Mouse (Mus musculus) neural tube, embryonic 15.5 days (tissue): ENCODE measurements around the gene Lingo3. TPM values are rescaled to one million over a fixed set of nuclear protein-coding genes. Genes with fewer than 3 reads are reported as not detected.

Source experiments
- ATAC-seq: fragments of 200-750 bp; cut with Nextera tagmentation; 2 replicates; pipeline ENCODE4 v1.8.0; 2017; ENCODE audit warnings: mild to moderate bottlenecking, moderate TSS enrichment, moderate library complexity; ENCODE audit not compliant: low FRiP score
- H3K27ac ChIP-seq: fragments of 300-500 bp; sonication (generic); replicated peaks from 2 replicates; pipeline ENCODE4 v1.5.1; 2015; ENCODE audit warnings: mild to moderate bottlenecking, inconsistent platforms
- H3K27me3 ChIP-seq: fragments of 300-500 bp; sonication (generic); replicated peaks from 2 replicates; pipeline ENCODE4 v1.6.1; 2015; ENCODE audit warnings: inconsistent platforms
- H3K36me3 ChIP-seq: fragments of 300-500 bp; sonication (generic); 2 replicates; pipeline ENCODE4 v1.6.1; 2015; ENCODE audit warnings: inconsistent platforms
- H3K4me1 ChIP-seq: fragments of 300-500 bp; sonication (generic); 2 replicates; pipeline ENCODE4 v1.6.1; 2015; ENCODE audit warnings: inconsistent platforms
- H3K4me2 ChIP-seq: fragments of 300-500 bp; sonication (generic); 2 replicates; pipeline ENCODE4 v1.6.1; 2015; ENCODE audit warnings: inconsistent platforms, mild to moderate bottlenecking, moderate library complexity
- H3K4me3 ChIP-seq: fragments of 300-500 bp; sonication (generic); replicated peaks from 2 replicates; pipeline ENCODE4 v1.5.1; 2015; ENCODE audit warnings: mild to moderate bottlenecking, inconsistent platforms
- H3K9ac ChIP-seq: fragments of 300-500 bp; sonication (generic); replicated peaks from 2 replicates; pipeline ENCODE4 v1.6.1; 2015; ENCODE audit warnings: mild to moderate bottlenecking, inconsistent platforms
- H3K9me3 ChIP-seq: fragments of 300-500 bp; sonication (generic); replicated peaks from 2 replicates; pipeline ENCODE4 v1.6.1; 2016; ENCODE audit warnings: inconsistent platforms
- WGBS: fragments of 180-500 bp; shearing (Covaris S2); methylation state at CpG from one replicate; pipeline ENCODE4 v1.1.7; 2015; ENCODE audit warnings: mixed read lengths; 5-methylcytosine and 5-hydroxymethylcytosine counted together
- polyA plus RNA-seq: library from polyadenylated mRNA; unstranded; fragments of >200 nt; fragmentation: Nextera tagmentation; extraction: Ambion mirVana; gene quantifications from 2 replicates; pipeline ENCODE4 v1.2.1, GENCODE M21; 2015

Gene Lingo3
- polyA plus RNA-seq, result 14.6 and 18.6 TPM in 2 replicates

- peaks cover 28% of the 10 kb centered on the region for H3K4me1 ChIP-seq
- no peaks in the 10 kb centered on the region for H3K9me3 ChIP-seq
- peak within 1 kb of the TSS; percentile 59 for H3K4me3 ChIP-seq
- H3K27ac ChIP-seq, result no peak within 1 kb of the TSS
- peak within 1 kb of the TSS; percentile 77 for H3K4me2 ChIP-seq
- no peaks in the 10 kb centered on the region for H3K36me3 ChIP-seq
- WGBS, result 8% methylated on average over 40 of the region's 51 CpGs
- peak within 1 kb of the TSS; percentile 64 for H3K9ac ChIP-seq
- peaks cover 39% of the 10 kb centered on the region for H3K27me3 ChIP-seq
- ATAC-seq, result peak; percentile 60
Observed at GRCm38 (mm10) chr10:80843931-80844547, at the start of gene Lingo3. Lingo3 (minus strand) TSS chr10:80844039.

- ATAC-seq, result no peak
- 72% methylated on average over 11 of the region's 11 CpGs for WGBS
- Histone ChIP-seq H3K27ac (no peak overlapping the region), H3K9ac (no peak overlapping the region), H3K4me1 (no peaks in the 10 kb centered on the region), H3K36me3 (no peaks in the 10 kb centered on the region), H3K4me3 (no peak overlapping the region), H3K27me3 (peaks cover 23% of the 10 kb centered on the region), H3K9me3 (no peaks in the 10 kb centered on the region), H3K4me2 (no peak overlapping the region)
Observed at GRCm38 (mm10) chr10:80887181-80887580, 43.3 kb upstream of the Lingo3 start.

DNA sequence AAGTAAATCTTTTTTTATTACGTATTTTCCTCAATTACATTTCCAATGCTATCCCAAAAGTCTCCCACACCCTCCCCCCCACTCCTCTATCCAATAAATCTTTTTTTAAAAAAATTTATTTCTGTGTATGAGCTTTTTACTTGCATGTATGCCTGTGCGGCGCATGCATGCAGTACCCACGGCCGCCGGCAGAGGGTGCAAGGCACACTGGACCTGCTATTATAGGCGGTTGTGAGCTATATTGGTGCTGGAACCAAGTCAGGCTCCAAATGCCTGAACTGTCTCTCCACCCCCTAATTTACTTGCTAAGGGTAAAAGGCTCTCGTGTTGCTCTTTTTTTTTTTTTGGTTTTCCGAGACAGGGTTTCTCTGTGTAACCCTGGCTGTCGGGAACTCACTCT lies 37.5 kb upstream of the Lingo3 start:
- no peak for ATAC-seq
- no peak overlapping the region for H3K9ac ChIP-seq
- H3K4me3 ChIP-seq, result no peak overlapping the region
- H3K27ac ChIP-seq, result no peak overlapping the region
- H3K4me2 ChIP-seq, result no peak overlapping the region
- H3K4me1 ChIP-seq, result no peaks in the 10 kb centered on the region
- H3K36me3 ChIP-seq, result no peaks in the 10 kb centered on the region
- WGBS, result 28% methylated on average over 10 of the region's 10 CpGs
- H3K9me3 ChIP-seq, result no peaks in the 10 kb centered on the region
- no peaks in the 10 kb centered on the region for H3K27me3 ChIP-seq

DNA sequence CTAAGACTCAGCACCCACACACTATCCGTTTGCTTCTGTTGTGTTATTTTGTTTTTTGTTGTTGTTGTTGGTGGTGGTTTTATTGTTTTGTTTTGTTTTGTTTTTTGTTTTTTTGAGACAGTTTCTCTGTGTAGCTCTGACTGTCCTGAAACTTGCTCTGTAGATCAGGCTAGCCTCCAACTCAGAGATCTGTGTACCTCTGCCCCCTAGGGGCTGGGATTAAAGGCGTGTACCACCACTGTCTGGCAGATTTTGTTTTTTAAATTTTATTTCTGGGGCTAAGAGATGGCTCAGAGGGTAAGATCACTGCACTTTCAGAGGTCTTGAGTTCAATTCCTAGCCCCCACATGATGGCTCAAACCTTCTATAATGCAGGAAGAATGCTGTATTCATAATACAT lies 37.1 kb upstream of the Lingo3 start:
- Histone ChIP-seq H3K27me3 (no peaks in the 10 kb centered on the region), H3K9me3 (no peaks in the 10 kb centered on the region), H3K36me3 (no peaks in the 10 kb centered on the region), H3K27ac (no peak overlapping the region), H3K9ac (no peak overlapping the region), H3K4me3 (no peak overlapping the region), H3K4me2 (no peak overlapping the region), H3K4me1 (0 out of 2 replicates have a peak, but pooled peaks cover 2% of the 10 kb centered on the region)
- 70% methylated on average over 2 of the region's 2 CpGs for WGBS
- ATAC-seq, result no peak

DNA sequence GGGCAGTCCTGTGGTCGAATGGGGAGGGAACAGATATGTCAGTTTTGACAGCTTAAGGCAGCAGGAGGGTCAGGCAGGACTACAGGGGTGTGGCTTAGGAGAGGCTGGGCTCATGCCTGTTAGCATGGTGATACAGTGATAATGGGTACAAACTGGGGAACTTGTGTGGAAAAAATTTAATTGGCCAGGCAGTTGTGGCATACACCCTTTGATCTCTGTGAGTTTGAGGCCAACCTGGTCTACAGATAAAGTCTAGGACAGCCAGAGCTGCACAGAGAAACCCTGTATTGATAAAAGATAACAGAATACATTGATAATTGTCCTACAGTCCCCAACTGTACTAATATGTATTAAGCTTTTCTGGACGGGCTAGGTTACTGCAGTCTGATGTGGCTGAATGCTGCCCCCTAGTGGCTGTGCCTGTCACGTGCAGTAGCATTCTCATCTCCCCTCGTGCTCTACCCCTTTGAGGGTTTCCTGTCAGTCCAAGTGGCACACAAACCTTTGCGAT lies 36.3 kb upstream of the Lingo3 start:
- H3K4me1 ChIP-seq, result 0 out of 2 replicates have a peak, but pooled peaks cover 2% of the 10 kb centered on the region
- no peak overlapping the region for H3K4me2 ChIP-seq
- no peak for ATAC-seq
- no peaks in the 10 kb centered on the region for H3K9me3 ChIP-seq
- H3K36me3 ChIP-seq, result no peaks in the 10 kb centered on the region
- H3K27me3 ChIP-seq, result no peaks in the 10 kb centered on the region
- H3K4me3 ChIP-seq, result no peak overlapping the region
- no peak overlapping the region for H3K27ac ChIP-seq
- H3K9ac ChIP-seq, result no peak overlapping the region
- WGBS, result 18% methylated on average over 5 of the region's 5 CpGs

- no peak overlapping the region for H3K4me2 ChIP-seq
- no peak overlapping the region for H3K4me3 ChIP-seq
- no peaks in the 10 kb centered on the region for H3K36me3 ChIP-seq
- H3K4me1 ChIP-seq, result 0 out of 2 replicates have a peak, but pooled peaks cover 2% of the 10 kb centered on the region
- no peaks in the 10 kb centered on the region for H3K27me3 ChIP-seq
- no peaks in the 10 kb centered on the region for H3K9me3 ChIP-seq
- no peak for ATAC-seq
- WGBS, result 26% methylated on average over 3 of the region's 3 CpGs
- no peak overlapping the region for H3K27ac ChIP-seq
- H3K9ac ChIP-seq, result no peak overlapping the region
Observed at GRCm38 (mm10) chr10:80876594-80876993, 32.8 kb upstream of the Lingo3 start.

DNA sequence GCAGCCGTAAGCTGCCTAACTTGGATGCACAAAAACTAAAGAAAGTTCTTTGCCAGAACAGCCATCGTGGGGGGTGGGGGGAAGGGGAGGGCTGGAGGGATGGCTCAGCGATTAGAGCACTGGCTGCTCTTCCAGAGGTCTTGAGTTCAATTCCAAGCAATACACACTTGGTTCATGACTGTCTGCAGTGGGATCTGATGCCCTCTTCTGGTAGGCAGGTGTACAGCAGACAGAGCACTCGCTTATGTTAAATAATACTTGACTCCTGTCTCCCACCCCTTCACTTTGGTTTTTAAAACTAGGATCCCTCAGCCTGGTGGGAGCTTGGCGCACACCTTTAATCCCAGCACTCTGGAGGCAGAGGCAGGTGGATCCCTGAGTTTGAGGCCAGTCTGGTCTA lies 32.2 kb upstream of the Lingo3 start:
- H3K4me1 ChIP-seq, result 0 out of 2 replicates have a peak, but pooled peaks cover 2% of the 10 kb centered on the region
- no peaks in the 10 kb centered on the region for H3K27me3 ChIP-seq
- no peaks in the 10 kb centered on the region for H3K9me3 ChIP-seq
- no peak overlapping the region for H3K27ac ChIP-seq
- ATAC-seq, result no peak
- no peak overlapping the region for H3K4me3 ChIP-seq
- H3K36me3 ChIP-seq, result no peaks in the 10 kb centered on the region
- H3K9ac ChIP-seq, result no peak overlapping the region
- 30% methylated on average over 5 of the region's 5 CpGs for WGBS
- no peak overlapping the region for H3K4me2 ChIP-seq

GRCm38 (mm10) chr10:80874035-80874434 lies 30.2 kb upstream of the Lingo3 start:
- Histone ChIP-seq H3K4me3 (no peak overlapping the region), H3K36me3 (no peaks in the 10 kb centered on the region), H3K9me3 (no peaks in the 10 kb centered on the region), H3K27ac (no peak overlapping the region), H3K4me1 (0 out of 2 replicates have a peak, but pooled peaks cover 2% of the 10 kb centered on the region), H3K27me3 (no peaks in the 10 kb centered on the region), H3K9ac (no peak overlapping the region), H3K4me2 (no peak overlapping the region)
- no peak for ATAC-seq
- 76% methylated on average over 9 of the region's 9 CpGs for WGBS

DNA sequence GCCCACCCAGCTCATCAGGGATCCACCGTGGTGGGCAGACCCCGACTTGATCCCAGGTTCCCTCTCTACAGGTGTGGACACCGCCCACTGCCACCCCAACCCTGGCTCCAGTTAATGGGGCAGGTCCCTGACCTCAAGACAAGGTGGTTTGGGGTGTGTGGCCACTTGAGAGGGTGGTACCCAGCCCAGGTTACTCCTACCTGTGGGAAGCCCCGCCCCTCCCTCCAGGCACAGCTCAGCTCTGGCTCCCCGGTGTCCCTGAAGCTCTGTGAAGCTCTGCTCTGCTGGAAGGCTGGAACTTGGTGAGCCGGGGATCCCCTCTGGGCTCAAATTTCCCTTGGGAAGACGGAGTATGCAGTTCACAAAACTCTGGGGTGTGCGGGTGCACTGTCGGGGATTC lies 27.7 kb upstream of the Lingo3 start, which contains the start of gene Tmprss9:
Gene Tmprss9 (plus strand): TSS at position 268 of the 400 bp plus-strand sequence.
- Histone ChIP-seq H3K4me1 (0 out of 2 replicates have a peak, but pooled peaks cover 2% of the 10 kb centered on the region), H3K36me3 (peaks cover 15% of the 10 kb centered on the region), H3K27ac (no peak within 1 kb of the TSS), H3K4me3 (no peak within 1 kb of the TSS), H3K27me3 (no peaks in the 10 kb centered on the region), H3K9me3 (no peaks in the 10 kb centered on the region), H3K9ac (no peak within 1 kb of the TSS), H3K4me2 (no peak within 1 kb of the TSS)
- no peak for ATAC-seq
- WGBS, result 36% methylated on average over 9 of the region's 9 CpGs

DNA sequence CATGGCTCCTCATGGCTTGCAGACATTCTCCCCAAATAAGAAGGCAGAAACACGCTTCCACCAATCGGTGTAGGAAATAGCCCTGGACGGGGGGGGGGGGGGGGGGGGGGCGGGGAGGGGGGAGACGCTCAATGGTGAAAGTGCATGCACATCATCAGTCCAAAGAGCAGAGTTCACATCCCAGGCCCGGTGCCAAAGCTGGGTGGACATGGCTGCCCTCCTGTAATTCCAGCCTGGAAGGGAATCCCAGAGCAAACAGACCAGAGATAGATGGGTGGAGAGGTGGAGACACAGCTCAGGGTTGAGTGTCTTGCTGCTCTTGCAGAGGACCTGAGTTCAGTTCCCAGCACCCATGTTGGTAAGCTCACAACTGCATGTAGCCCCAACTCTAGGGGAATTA lies 27.2 kb upstream of the Lingo3 start:
- Histone ChIP-seq H3K27me3 (no peaks in the 10 kb centered on the region), H3K36me3 (peaks cover 21% of the 10 kb centered on the region), H3K4me3 (no peak overlapping the region), H3K9me3 (no peaks in the 10 kb centered on the region), H3K27ac (no peak overlapping the region), H3K4me1 (no peaks in the 10 kb centered on the region), H3K4me2 (no peak overlapping the region), H3K9ac (no peak overlapping the region)
- 84% methylated on average over 4 of the region's 6 CpGs for WGBS
- ATAC-seq, result no peak

- no peaks in the 10 kb centered on the region for H3K27me3 ChIP-seq
- 67% methylated on average over 16 of the region's 16 CpGs for WGBS
- H3K4me3 ChIP-seq, result no peak overlapping the region
- peaks cover 65% of the 10 kb centered on the region for H3K36me3 ChIP-seq
- no peak overlapping the region for H3K27ac ChIP-seq
- no peaks in the 10 kb centered on the region for H3K4me1 ChIP-seq
- H3K4me2 ChIP-seq, result no peak overlapping the region
- no peak for ATAC-seq
- no peak overlapping the region for H3K9ac ChIP-seq
- no peaks in the 10 kb centered on the region for H3K9me3 ChIP-seq
Observed at GRCm38 (mm10) chr10:80864446-80864845, 20.6 kb upstream of the Lingo3 start.

- no peaks in the 10 kb centered on the region for H3K9me3 ChIP-seq
- 96% methylated on average over 5 of the region's 5 CpGs for WGBS
- no peak overlapping the region for H3K4me2 ChIP-seq
- no peak for ATAC-seq
- peaks cover 15% of the 10 kb centered on the region for H3K4me1 ChIP-seq
- no peak overlapping the region for H3K27ac ChIP-seq
- H3K27me3 ChIP-seq, result no peaks in the 10 kb centered on the region
- no peak overlapping the region for H3K4me3 ChIP-seq
- H3K9ac ChIP-seq, result no peak overlapping the region
- peaks cover 55% of the 10 kb centered on the region for H3K36me3 ChIP-seq
Observed at GRCm38 (mm10) chr10:80862305-80862704, 18.5 kb upstream of the Lingo3 start.
